Mouse (Mus musculus): ENCODE results near the gene Pxn.

Gene Pxn

GRCm38 (mm10) chr5:115586780-115587179, 80.3 kb downstream of the Pxn start:
- no peak for TF ChIP-seq GATA4 (IDR thresholded peaks at IDR 0.05; ENCODE audit: insufficient replicate concordance, low read length)

- TF ChIP-seq GATA4 (IDR thresholded peaks at IDR 0.05; ENCODE audit: insufficient replicate concordance, low read length) = no peak
Measured at GRCm38 (mm10) chr5:115591028-115591427, 84.6 kb downstream of the Pxn start.

GRCm38 (mm10) chr5:115591506-115591905, 85.0 kb downstream of the Pxn start:
- TF ChIP-seq GATA4 (IDR thresholded peaks at IDR 0.05; ENCODE audit: insufficient replicate concordance, low read length) = no peak

- no peak for TF ChIP-seq GATA4 (IDR thresholded peaks at IDR 0.05; ENCODE audit: insufficient replicate concordance, low read length)
Measured at GRCm38 (mm10) chr5:115603561-115603960, 97.1 kb downstream of the Pxn start.
